In genomic region chr11:69849128-69849527, GRCm38 (mm10) we compare ENCODE assay signal across 12 mouse cellular contexts. TPM values are rescaled to one million over a fixed set of nuclear protein-coding genes. Genes with fewer than 3 reads are reported as not detected.
DNase-seq lines count a peak whose midpoint lies in the region; ATAC-seq lines count a peak whose summit lies in the region.
"Had no signal": no experiment of that assay in that cellular context is flagged by ENCODE, and none has a peak within 500 bp of the region (broad histone marks: within the 10 kb centered on the region; RNA-seq: fewer than 3 reads in every experiment).

No protein-coding gene starts in this region.

- no peak for ATAC-seq in heart, embryonic 11.5 days (replicated peaks; ENCODE audit: insufficient number of reproducible peaks, low FRiP score, low TSS enrichment)
- no peak for ATAC-seq in limb, embryonic 11.5 days (ENCODE audit: insufficient number of reproducible peaks, low FRiP score, low TSS enrichment, low read depth)
- ATAC-seq in liver, embryonic 13.5 days (ENCODE audit: low read depth): no peak
- ATAC-seq: inflammation-experienced regulatory T-cells, adult 6 months had no signal

- H3K36me3 ChIP-seq in heart, embryonic 11.5 days (ENCODE audit: control insufficient read depth, insufficient read depth, low read length): peaks cover 13% of the 10 kb centered on the region; the same call in 1 of the 2 replicates
- H3K36me3 ChIP-seq in limb, embryonic 11.5 days (ENCODE audit: control insufficient read depth, insufficient read depth, low read length): peaks cover 15% of the 10 kb centered on the region
- H3K36me3 ChIP-seq in limb, embryonic 10.5 days: peaks cover 57% of the 10 kb centered on the region
- peaks cover 51% of the 10 kb centered on the region for H3K36me3 ChIP-seq in liver, embryonic 13.5 days

- peak; percentile 96 for DNase-seq in heart, adult 11 months
- DNase-seq in limb, embryonic 11.5 days (ENCODE audit: low spot score): no peak
- DNase-seq in limb, embryonic 10.5 days (ENCODE audit: low spot score): no peak
- DNase-seq in liver, embryonic 13.5 days: no peak
- no peak for DNase-seq in neural tube, embryonic 10.5 days (ENCODE audit: extremely low spot score, low spot score)
- no peak for DNase-seq in urinary bladder, postnatal 36 days (ENCODE audit: low spot score in 2 of 2)
- DNase-seq: adrenal gland, postnatal 25 days had no signal

- no peaks in the 10 kb centered on the region for H3K9me3 ChIP-seq in heart, embryonic 11.5 days (replicated peaks; ENCODE audit: control insufficient read depth, low read length)
- H3K9me3 ChIP-seq in limb, embryonic 11.5 days (ENCODE audit: control insufficient read depth, low read length): no peaks in the 10 kb centered on the region
- no peaks in the 10 kb centered on the region for H3K9me3 ChIP-seq in limb, embryonic 10.5 days (replicated peaks)
- H3K9me3 ChIP-seq in liver, embryonic 13.5 days (replicated peaks): no peaks in the 10 kb centered on the region
- H3K9me3 ChIP-seq: G1E had no signal

- no peak overlapping the region; the same call in 1 of the 2 replicates for H3K4me2 ChIP-seq in heart, embryonic 11.5 days
- H3K4me2 ChIP-seq in limb, embryonic 11.5 days (ENCODE audit: low read depth, severe bottlenecking): 0 out of 2 replicates have a peak overlapping the region, but pooled peaks have one; percentile 10
- no peak overlapping the region for H3K4me2 ChIP-seq in liver, embryonic 13.5 days

- H3K27me3 ChIP-seq in heart, embryonic 11.5 days (ENCODE audit: control insufficient read depth, insufficient read depth, low read length): no peaks in the 10 kb centered on the region
- H3K27me3 ChIP-seq in limb, embryonic 11.5 days (ENCODE audit: control insufficient read depth, insufficient read depth, low read length): no peaks in the 10 kb centered on the region
- no peaks in the 10 kb centered on the region for H3K27me3 ChIP-seq in limb, embryonic 10.5 days (ENCODE audit: low read depth, poor library complexity, severe bottlenecking)
- H3K27me3 ChIP-seq in liver, embryonic 13.5 days: no peaks in the 10 kb centered on the region

- H3K9ac ChIP-seq in heart, embryonic 11.5 days (ENCODE audit: low read depth, low read length): no peak overlapping the region
- H3K9ac ChIP-seq in limb, embryonic 11.5 days (ENCODE audit: low read length): no peak overlapping the region
- H3K9ac ChIP-seq in liver, embryonic 13.5 days: peak overlapping the region; percentile 19; the same call in 1 of the 2 replicates

- H3K4me1 ChIP-seq in heart, embryonic 11.5 days (ENCODE audit: control insufficient read depth, insufficient read depth, low read length): peaks cover 15% of the 10 kb centered on the region
- peaks cover 11% of the 10 kb centered on the region for H3K4me1 ChIP-seq in limb, embryonic 11.5 days (ENCODE audit: control insufficient read depth, insufficient read depth, low read length)
- H3K4me1 ChIP-seq in limb, embryonic 10.5 days: peaks cover 54% of the 10 kb centered on the region
- peaks cover 11% of the 10 kb centered on the region for H3K4me1 ChIP-seq in brown adipose tissue, adult 24 weeks (ENCODE audit: control insufficient read depth, insufficient read depth, insufficient read length, low read length)
- peaks cover 87% of the 10 kb centered on the region for H3K4me1 ChIP-seq in liver, embryonic 13.5 days (replicated peaks)

- no peak overlapping the region for H3K4me3 ChIP-seq in heart, embryonic 11.5 days (ENCODE audit: low read depth, low read length)
- H3K4me3 ChIP-seq in limb, embryonic 11.5 days (ENCODE audit: low read depth, low read length): no peak overlapping the region
- no peak overlapping the region for H3K4me3 ChIP-seq in limb, embryonic 10.5 days
- 0 out of 2 replicates have a peak overlapping the region, but pooled peaks have one; percentile 4 for H3K4me3 ChIP-seq in brown adipose tissue, adult 24 weeks (ENCODE audit: insufficient read depth, low read depth, low read length)
- no peak overlapping the region for H3K4me3 ChIP-seq in liver, embryonic 13.5 days (replicated peaks)

- no peak overlapping the region for H3K27ac ChIP-seq in heart, embryonic 11.5 days (ENCODE audit: low read depth, low read length)
- H3K27ac ChIP-seq in limb, embryonic 11.5 days (replicated peaks; ENCODE audit: low read depth, low read length): no peak overlapping the region
- H3K27ac ChIP-seq in limb, embryonic 10.5 days: no peak overlapping the region
- H3K27ac ChIP-seq in brown adipose tissue, adult 24 weeks (replicated peaks; ENCODE audit: low read depth, low read length): peak overlapping the region; percentile 82
- peak overlapping the region; percentile 99 for H3K27ac ChIP-seq in liver, embryonic 13.5 days

- WGBS in heart, embryonic 11.5 days (ENCODE audit: insufficient replicate concordance): 79% methylated on average over 9 of the region's 9 CpGs
- WGBS in limb, embryonic 11.5 days: 91% methylated on average over 9 of the region's 9 CpGs
- WGBS in limb, embryonic 10.5 days: 93% methylated on average over 9 of the region's 9 CpGs
- WGBS in liver, embryonic 13.5 days (ENCODE audit: insufficient replicate concordance): 72% methylated on average over 9 of the region's 9 CpGs

RNA-seq across cellular contexts. Expression of gene Plscr3, which starts 3.0 kb away (rescaled TPM):
- 65.9 and 75.2 TPM in 2 replicates for polyA plus RNA-seq in heart, embryonic 11.5 days (2014; fragmentation: Nextera tagmentation; extraction: Ambion mirVana)
- 115 TPM in 2 replicates for polyA plus RNA-seq in limb, embryonic 11.5 days (2014; fragmentation: Nextera tagmentation; extraction: Ambion mirVana)
- 96.7 and 117 TPM in 2 replicates for polyA plus RNA-seq in limb, embryonic 10.5 days (2016; fragmentation: Nextera tagmentation; extraction: Ambion mirVana)
- 18.7 TPM in 2 replicates for polyA plus RNA-seq in brown adipose tissue, adult 24 weeks (2012; ENCODE audit: insufficient read depth, insufficient read length, missing spikeins)
- polyA plus RNA-seq in liver, embryonic 13.5 days (2015; fragmentation: Nextera tagmentation; extraction: Ambion mirVana): 28.0 and 29.9 TPM in 2 replicates

RNA-seq across cellular contexts. Expression of gene Tnk1, which starts 9.4 kb away (rescaled TPM):
- polyA plus RNA-seq in heart, embryonic 11.5 days (2014; fragmentation: Nextera tagmentation; extraction: Ambion mirVana): 0.23 and 0.39 TPM in 2 replicates
- polyA plus RNA-seq in limb, embryonic 11.5 days (2014; fragmentation: Nextera tagmentation; extraction: Ambion mirVana): 0.89 and 1.2 TPM in 2 replicates
- 1.1 TPM in 2 replicates for polyA plus RNA-seq in limb, embryonic 10.5 days (2016; fragmentation: Nextera tagmentation; extraction: Ambion mirVana)
- not detected in 2 replicates for polyA plus RNA-seq in brown adipose tissue, adult 24 weeks (2012; ENCODE audit: insufficient read depth, insufficient read length, missing spikeins)
- polyA plus RNA-seq in liver, embryonic 13.5 days (2015; fragmentation: Nextera tagmentation; extraction: Ambion mirVana): 0.76 and 1.5 TPM in 2 replicates
- polyA plus RNA-seq: C2C12 had no signal

RNA-seq across cellular contexts. Expression of gene Tmem256, which starts 10.8 kb away (rescaled TPM):
- polyA plus RNA-seq in heart, embryonic 11.5 days (2014; fragmentation: Nextera tagmentation; extraction: Ambion mirVana): 321 and 331 TPM in 2 replicates
- 285 and 304 TPM in 2 replicates for polyA plus RNA-seq in limb, embryonic 11.5 days (2014; fragmentation: Nextera tagmentation; extraction: Ambion mirVana)
- polyA plus RNA-seq in limb, embryonic 10.5 days (2016; fragmentation: Nextera tagmentation; extraction: Ambion mirVana): 269 and 280 TPM in 2 replicates
- 206 and 248 TPM in 2 replicates for polyA plus RNA-seq in brown adipose tissue, adult 24 weeks (2012; ENCODE audit: insufficient read depth, insufficient read length, missing spikeins)
- polyA plus RNA-seq in liver, embryonic 13.5 days (2015; fragmentation: Nextera tagmentation; extraction: Ambion mirVana): 321 and 345 TPM in 2 replicates

RNA-seq across cellular contexts. Expression of gene Nlgn2, which starts 11.5 kb away (rescaled TPM):
- 3.1 and 3.3 TPM in 2 replicates for polyA plus RNA-seq in heart, embryonic 11.5 days (2014; fragmentation: Nextera tagmentation; extraction: Ambion mirVana)
- polyA plus RNA-seq in limb, embryonic 11.5 days (2014; fragmentation: Nextera tagmentation; extraction: Ambion mirVana): 5.8 and 6.2 TPM in 2 replicates
- polyA plus RNA-seq in limb, embryonic 10.5 days (2016; fragmentation: Nextera tagmentation; extraction: Ambion mirVana): 2.2 and 3.5 TPM in 2 replicates
- 1.8 and 2.7 TPM in 2 replicates for polyA plus RNA-seq in brown adipose tissue, adult 24 weeks (2012; ENCODE audit: insufficient read depth, insufficient read length, missing spikeins)
- polyA plus RNA-seq in liver, embryonic 13.5 days (2015; fragmentation: Nextera tagmentation; extraction: Ambion mirVana): 0.68 and 0.75 TPM in 2 replicates

RNA-seq across cellular contexts. Expression of gene Spem1, which starts 27.1 kb away (rescaled TPM):
- polyA plus RNA-seq in heart, embryonic 11.5 days (2014; fragmentation: Nextera tagmentation; extraction: Ambion mirVana): not detected in 2 replicates
- 0.15 and 0.18 TPM in 2 replicates for polyA plus RNA-seq in limb, embryonic 11.5 days (2014; fragmentation: Nextera tagmentation; extraction: Ambion mirVana)
- not detected in 2 replicates for polyA plus RNA-seq in limb, embryonic 10.5 days (2016; fragmentation: Nextera tagmentation; extraction: Ambion mirVana)
- polyA plus RNA-seq in brown adipose tissue, adult 24 weeks (2012; ENCODE audit: insufficient read depth, insufficient read length, missing spikeins): not detected in 2 replicates
- not detected in 2 replicates for polyA plus RNA-seq in liver, embryonic 13.5 days (2015; fragmentation: Nextera tagmentation; extraction: Ambion mirVana)
- polyA plus RNA-seq: C2C12; G1E; inflammation-experienced regulatory T-cells, adult 6 months had no signal

Comparison
In these comparisons a context has a peak if more than half of its experiments do, and no peak if none do; other contexts are left out.
1. H3K27ac ChIP-seq: peak in brown adipose tissue, adult 24 weeks (single experiment) and liver, embryonic 13.5 days (single experiment); none in heart, embryonic 11.5 days (single experiment), limb, embryonic 11.5 days (single experiment) and limb, embryonic 10.5 days (single experiment).